Mouse (Mus musculus) bone marrow macrophage, adult 2 months (primary cell): ENCODE results near the gene Odf4.

Experiments
- CTCF ChIP-seq: IDR thresholded peaks from 2 replicates; pipeline ENCODE4 v1.5.1; 2012; ENCODE audit warnings: low read depth, mild to moderate bottlenecking, low read length, moderate library complexity
- POLR2A ChIP-seq: IDR thresholded peaks from 2 replicates; pipeline ENCODE4 v1.6.1; 2012; ENCODE audit warnings: mild to moderate bottlenecking, low read depth, low read length, borderline replicate concordance

DNA sequence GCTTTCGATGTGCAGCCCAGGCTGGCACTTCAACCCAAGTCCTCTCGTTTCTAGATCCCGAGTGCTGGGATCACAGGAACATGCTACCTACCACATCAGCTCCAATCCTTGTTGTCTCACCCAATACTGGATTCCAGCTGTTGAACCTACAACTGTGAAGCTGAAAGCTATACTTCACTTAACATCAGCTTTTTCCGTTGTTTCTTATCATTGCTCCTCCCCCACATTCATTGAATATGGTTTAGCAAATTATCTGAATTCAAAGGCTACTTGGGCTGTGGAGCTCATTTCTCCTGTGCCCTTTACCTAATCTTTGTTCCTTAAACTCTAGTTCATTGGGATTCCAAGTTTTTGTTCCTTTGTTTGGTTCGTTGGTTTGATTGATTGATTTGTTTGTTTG is 48.1 kb downstream of the Odf4 start:
- TF ChIP-seq CTCF (no peak), POLR2A (no peak)
